Mouse (Mus musculus): ENCODE measurements around the gene Sspn.

- TF ChIP-seq CTCF (IDR thresholded peaks at IDR 0.05; ENCODE audit: low read depth, low read length) (no peak), POLR2A (IDR thresholded peaks at IDR 0.05; ENCODE audit: insufficient read depth, low read length) (no peak), EP300 (IDR thresholded peaks at IDR 0.05; ENCODE audit: insufficient read depth, low read depth, low read length) (no peak)
Observed at GRCm38 (mm10) chr6:145968821-145969220, 37.4 kb downstream of the Sspn start.

Measured in ES-Bruce4 (cell line).